Mouse (Mus musculus) heart, postnatal 36 days (tissue): ENCODE measurements around the gene Rragd. TPM values are rescaled to one million over a fixed set of nuclear protein-coding genes. Genes with fewer than 3 reads are reported as not detected.
"Not testable (repeated sequence)": the region's sequence is repeated elsewhere in the genome, so short reads cannot be mapped to it uniquely, and the experiment has no call there.

Source experiments
- DNase-seq, 2 experiments: peaks; one replicate each; pipeline ENCODE4 v3.0.0; 2021 to 2022
- intact Hi-C: fragments of 180-260 bp; cut with DNase I; formaldehyde crosslinking; loops from one replicate; pipeline ENCODE4 v1.15.1; 2025
- total RNA-seq, 2 experiments: library from RNA; stranded (reverse); gene quantifications; 2 replicates each; pipeline ENCODE4 v1.2.3; 2021

The Rragd gene
- total RNA-seq, 2 experiments from 2014 or later: 89.1 to 92.1 TPM

DNA sequence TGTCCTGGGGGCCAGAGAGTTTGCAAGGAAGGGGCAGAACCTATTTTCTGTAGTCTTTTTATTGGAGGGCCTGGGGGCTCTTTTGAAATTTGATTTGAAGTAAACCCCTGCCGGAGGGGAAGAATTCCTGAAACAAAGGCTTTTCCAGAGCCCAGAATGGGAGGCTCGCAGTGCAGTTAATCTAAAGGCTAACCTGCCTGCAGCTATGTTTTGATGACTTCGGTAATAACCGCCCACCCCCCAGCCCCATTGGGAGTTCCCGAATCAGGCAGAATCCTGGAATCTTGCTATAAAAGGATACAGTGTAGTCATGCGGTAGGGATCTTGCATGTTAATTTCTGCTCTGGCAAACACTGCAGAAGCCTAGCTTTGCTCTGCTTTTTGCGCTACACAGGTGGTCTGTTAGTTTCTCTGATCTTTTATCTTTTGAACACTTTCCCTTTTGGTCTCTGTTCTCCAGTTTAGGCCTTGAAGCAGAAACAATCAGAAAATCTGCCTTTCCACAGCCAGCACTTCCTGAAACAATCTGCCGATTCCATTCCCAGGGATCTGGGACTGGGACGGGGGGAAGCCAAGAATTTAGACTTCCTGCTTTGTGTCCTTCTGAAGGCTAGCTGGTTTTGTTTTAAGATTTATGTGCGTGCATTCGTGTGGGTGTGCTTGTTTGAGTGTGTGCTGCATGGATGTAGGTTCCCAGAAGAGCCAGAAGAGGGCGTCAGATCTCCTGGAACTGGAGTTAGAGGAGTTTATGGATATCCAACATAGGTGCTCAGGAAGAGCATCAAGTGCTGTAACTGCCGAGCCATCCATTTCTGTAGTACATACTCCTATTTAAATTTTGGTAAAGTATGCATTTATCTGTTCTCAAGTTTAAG, 2.2 kb downstream of the Rragd start:
- no peak for DNase-seq
- intact Hi-C loops: no loop called here

DNA sequence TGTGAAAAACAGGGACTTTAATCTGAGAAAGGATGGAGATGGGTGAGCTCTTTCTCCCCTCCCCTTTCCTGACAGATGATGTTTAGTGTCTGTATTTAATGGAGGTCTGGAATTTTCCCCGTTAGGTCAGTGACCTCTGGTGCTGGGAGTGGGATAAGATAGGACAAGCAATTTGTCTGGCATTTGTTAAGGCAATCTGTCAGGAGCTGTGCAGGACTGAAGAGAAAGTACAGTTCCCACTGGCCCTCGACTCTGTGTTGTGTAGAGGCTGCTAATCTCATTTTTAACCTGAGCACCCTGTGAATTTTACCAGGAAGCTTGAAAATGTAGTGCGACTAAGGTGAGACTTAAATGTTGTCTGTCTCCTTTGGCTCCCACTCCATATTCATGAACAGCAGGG, 2.8 kb downstream of the Rragd start:
- DNase-seq: no peak
- intact Hi-C loops: no loop called here

GRCm38 (mm10) chr4:32987006-32987405, 4.2 kb downstream of the Rragd start:
- no peak for DNase-seq
- intact Hi-C loops: no loop called here

- intact Hi-C loops: no loop called here
- no peak for DNase-seq
Measured at GRCm38 (mm10) chr4:32989346-32989745, 6.5 kb downstream of the Rragd start.

DNA sequence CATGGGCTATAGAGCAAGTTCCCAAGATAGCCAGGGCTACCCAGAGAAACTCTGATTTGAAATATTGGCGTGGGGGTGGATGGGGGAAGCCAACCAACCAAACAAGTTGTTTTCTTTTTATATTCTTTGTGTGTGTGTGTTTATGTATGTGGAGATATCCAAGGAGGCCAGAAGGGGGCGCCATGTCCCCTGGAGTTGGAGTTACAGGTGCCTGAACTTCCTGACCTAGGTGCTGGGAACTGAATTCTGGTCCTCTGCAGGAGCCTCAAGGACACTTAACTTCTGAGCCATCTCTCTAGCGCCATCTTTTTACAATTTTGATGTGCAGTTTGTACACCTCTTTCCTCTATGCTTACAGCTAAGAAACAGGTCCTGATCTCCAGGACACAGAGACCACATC, 11.3 kb downstream of the Rragd start:
- intact Hi-C loops: no loop called here
- no peak for DNase-seq

- DNase-seq: no peak
- intact Hi-C loops: no loop called here
Measured at GRCm38 (mm10) chr4:32996083-32996482, 13.2 kb downstream of the Rragd start.

- intact Hi-C loops: no loop called here
- no peak for DNase-seq
Measured at GRCm38 (mm10) chr4:32997571-32997970, 14.7 kb downstream of the Rragd start.

DNA sequence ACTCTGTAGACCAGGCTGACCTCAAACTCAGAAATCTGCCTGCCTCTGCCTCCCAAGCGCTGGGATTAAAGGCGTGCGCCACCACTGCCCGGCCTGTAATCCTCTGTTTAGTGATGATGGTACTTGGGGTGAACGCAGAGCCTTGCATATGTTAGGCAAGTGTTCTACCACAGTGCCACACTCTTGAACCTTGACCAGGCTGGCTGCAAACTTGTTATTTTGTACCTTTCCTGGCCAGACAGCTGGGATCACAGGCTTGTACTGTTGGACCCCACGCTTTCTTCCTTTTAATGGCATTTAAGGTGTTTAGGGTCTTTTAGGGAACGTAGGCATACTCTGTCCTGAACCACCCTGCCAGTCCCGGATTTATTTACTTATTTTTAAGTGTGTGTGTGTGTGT, 16.2 kb downstream of the Rragd start:
- intact Hi-C loops: no loop called here
- no peak for DNase-seq

DNA sequence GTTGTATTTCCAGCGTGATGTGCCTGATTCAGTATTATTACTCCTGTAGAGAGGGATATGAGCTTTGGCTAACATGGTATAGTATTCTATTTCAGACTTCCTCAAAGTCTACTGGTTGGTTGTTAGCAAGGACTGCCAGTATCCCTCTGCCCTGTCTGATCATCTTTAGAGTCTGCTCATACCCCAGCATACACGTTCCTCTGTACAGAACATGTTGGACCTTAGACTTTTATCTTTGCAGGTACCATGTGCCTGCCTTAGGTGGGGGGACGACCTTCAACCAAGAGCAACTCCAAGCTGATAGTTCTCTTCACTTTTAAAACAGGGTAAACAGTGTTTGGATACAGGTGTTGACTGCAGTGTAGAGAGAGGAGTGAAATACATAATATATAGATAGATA, 19.2 kb downstream of the Rragd start:
- intact Hi-C loops: no loop called here

DNA sequence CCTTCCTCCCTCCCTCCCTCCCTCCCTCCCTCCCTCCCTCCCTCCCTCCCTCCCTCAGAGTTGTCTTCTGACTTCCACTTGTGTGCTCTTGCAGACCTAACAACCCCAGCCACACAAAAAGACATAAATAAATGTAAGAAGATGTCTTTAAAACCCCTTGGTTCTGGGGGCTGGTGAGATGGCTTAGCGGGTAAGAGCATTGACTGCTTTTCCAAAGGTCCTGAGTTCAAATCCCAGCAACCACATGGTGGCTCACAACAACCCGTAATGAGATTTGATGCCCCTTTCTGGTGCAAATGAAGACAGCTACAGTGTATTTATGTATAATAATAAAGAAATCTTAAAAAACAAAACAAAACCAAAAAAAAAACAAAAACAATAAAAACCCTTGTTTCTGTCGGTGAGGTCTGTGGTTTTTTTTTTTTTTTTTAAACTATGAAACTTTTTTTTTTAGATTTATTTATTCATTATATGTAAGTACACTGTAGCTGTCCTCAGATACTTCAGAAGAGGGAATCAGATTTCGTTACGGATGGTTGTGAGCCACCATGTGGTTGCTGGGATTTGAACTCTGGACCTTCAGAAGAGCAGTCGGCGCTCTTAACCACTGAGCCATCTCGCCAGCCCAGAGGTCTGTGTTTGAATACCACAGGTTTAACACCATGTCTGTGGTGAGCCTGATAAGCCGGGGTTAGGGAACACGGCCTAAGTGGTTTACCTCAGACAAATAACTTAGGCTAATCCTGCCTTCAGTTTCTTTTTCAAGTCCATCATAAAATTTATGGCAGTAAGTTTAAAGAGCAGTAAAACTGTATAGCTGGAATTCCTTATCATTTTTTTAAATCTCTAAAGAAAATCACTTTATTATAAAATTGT, 23.0 kb downstream of the Rragd start:
- intact Hi-C loops, DNase-seq: not testable (repeated sequence)

More for the DNA sequence above, 19.2 kb downstream of the Rragd start:
- no peak for DNase-seq

DNA sequence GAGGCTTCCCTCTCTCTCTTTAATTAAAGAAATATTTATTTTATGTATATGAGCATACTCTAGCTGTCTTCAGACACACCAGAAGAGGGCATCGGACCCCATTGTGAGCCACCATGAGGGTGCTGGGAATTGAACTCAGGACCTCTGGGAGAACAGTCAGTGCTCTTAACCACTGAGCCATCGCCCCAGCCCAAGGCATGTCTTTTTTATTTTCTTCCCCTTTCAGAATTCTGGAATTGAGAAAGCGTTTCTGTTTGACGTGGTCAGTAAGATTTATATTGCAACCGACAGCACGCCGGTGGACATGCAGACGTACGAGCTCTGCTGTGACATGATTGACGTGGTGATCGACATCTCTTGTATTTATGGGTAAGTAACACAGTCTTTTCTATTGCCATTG, 24.0 kb downstream of the Rragd start:
- DNase-seq: no peak
- intact Hi-C loops: no loop called here

- DNase-seq: no peak
Measured at GRCm38 (mm10) chr4:33007443-33008217, 24.8 kb downstream of the Rragd start.

GRCm38 (mm10) chr4:33010078-33010477, 27.2 kb downstream of the Rragd start:
- intact Hi-C loops: loop anchor here (10.0 kb wide), 1 partner anchor 265 kb away; no protein-coding TSS in a partner anchor

More at GRCm38 (mm10) chr4:33007443-33008217, 24.8 kb downstream of the Rragd start:
- intact Hi-C loops: loop anchor here (2.0 kb wide), 1 partner anchor 29 kb away; no protein-coding TSS in a partner anchor

GRCm38 (mm10) chr4:33012484-33012883, 29.6 kb downstream of the Rragd start:
- intact Hi-C loops: loop anchor here (10.0 kb wide), 1 partner anchor 268 kb away; no protein-coding TSS in a partner anchor

More at GRCm38 (mm10) chr4:33010078-33010477, 27.2 kb downstream of the Rragd start:
- DNase-seq: no peak

DNA sequence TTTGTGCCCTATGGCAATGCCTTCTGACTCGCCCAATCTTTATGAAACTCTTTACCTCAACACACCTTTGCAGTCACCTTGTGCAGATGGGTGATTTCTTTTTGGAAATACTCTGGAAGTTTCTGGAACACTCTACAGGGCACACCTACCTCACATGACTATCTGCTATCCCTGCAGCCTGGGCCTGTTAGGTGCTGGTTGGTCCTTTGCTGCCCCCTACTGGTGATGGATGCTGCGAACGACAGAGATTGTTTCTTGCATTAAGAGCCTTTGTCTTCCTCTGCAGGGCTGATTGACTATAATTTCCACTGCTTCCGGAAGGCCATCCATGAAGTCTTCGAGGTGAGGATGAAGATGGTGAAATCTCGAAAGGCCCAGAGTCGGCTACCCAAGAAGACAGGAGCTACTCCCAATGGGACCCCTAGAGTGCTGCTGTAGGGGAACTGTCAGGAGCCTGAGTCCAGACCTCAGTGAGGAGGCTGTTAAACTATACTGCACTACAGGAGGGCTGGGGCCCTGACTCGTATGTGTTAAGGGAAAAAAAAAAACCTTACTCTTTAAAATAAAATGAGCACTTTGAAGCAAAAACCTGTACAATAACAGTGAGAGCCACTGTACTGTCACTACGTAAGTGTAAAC, 35.6 kb downstream of the Rragd start:
- peak; percentile 85 to 90 for DNase-seq
- intact Hi-C loops: loop anchor here (2.0 to 10.0 kb wide), 5 partner anchors 68 to 432 kb away; partner anchors contain the start of gene Ankrd6

More at GRCm38 (mm10) chr4:33012484-33012883, 29.6 kb downstream of the Rragd start:
- no peak for DNase-seq

DNA sequence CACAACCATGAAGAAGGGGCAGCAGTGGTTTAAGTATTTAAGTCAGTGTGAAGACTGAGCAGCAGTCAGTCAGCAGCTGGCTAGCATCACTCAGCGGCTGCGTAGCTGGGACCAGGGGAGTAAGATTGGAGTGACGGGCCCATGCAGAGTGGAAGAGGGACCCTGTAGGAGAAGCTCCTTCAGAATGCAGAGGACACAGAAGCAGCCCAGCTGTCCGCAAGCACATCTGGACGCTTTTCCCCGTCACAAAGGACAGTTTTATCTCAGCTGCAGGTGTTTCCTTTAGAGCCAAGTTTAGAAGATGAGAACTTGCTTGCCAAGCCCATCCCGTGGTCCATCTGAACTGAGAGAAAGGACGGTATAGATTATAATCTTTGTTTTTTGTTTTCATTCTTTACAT, 41.6 kb downstream of the Rragd start:
- intact Hi-C loops: no loop called here
- DNase-seq: no peak

GRCm38 (mm10) chr4:33029104-33029503, 46.3 kb downstream of the Rragd start:
- intact Hi-C loops: no loop called here
- no peak for DNase-seq

DNA sequence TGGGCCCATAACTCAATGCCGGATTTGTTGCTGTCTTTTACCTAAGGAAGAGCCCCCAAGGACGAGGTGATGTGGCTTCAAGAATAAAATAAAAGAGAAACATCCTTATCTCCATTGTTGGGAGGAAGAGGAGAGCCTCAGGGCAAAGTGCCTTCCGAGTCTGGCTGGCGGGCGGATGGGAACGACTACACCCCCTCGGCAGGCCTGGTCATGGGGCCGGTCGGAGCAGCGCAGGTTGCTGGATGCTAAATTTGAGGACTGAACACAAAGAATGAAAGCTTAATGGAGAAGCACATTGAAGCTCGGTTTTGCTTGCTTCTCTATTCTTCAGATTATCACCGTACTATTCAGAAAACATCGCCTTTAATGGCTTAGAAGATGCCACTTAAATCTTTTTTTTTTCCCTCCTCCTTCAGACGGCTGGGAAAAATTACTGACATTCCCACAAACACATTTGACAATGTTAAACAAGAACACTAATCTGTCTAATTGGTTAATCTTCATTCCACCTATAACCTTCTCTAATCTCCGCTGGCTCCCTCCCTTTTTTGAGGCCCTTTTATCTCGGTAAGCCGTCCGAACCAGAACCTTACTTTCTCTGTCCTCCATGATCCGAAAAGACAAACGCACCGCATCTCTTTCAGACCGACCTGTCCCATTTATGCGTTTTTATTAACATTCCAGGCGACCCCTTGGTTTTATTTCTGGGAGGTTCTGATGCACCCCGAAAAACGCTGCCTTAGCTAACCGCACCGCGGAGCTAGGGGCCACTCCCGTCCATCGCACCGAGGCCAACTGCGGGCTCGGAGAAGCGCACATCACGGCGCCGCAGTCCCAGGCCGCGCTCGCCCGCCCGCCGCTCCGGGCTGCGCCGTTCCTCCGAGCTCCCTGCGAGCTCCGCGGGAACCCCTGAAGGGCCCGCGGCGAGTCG, 47.7 kb downstream of the Rragd start:
- no peak for DNase-seq
- intact Hi-C loops: loop anchor here (2.0 to 5.0 kb wide), 5 partner anchors 87 to 373 kb away; partner anchors contain the start of genes Lyrm2 and Mdn1
